Mouse (Mus musculus) urinary bladder, postnatal 25 days (tissue): ENCODE measurements at regions not wholly inside any gene's neighbourhood (a gene's known extent, or its start where the extent isn't known, plus 50 kb on each side); places are given as distances from the start of the nearest gene placed in this dataset.

ENCODE experiments used
- DNase-seq: peaks from one replicate; pipeline ENCODE4 v3.0.0; 2022; ENCODE audit warnings: low spot score

GRCm38 (mm10) chr17:83964454-83965211 is 116.9 kb upstream of the Haao start:
- DNase-seq = no peak

- no peak for DNase-seq
These were observed 115.8 kb upstream of the Haao start for GRCm38 (mm10) chr17:83963561-83963960.

- no peak for DNase-seq
These were observed 115.1 kb upstream of the Haao start for GRCm38 (mm10) chr17:83962841-83963240.

GRCm38 (mm10) chr17:83962126-83962525 is 114.4 kb upstream of the Haao start:
- DNase-seq = no peak

GRCm38 (mm10) chr17:83960821-83961220 is 113.1 kb upstream of the Haao start:
- no peak for DNase-seq

- DNase-seq = no peak
These were observed 112.4 kb upstream of the Haao start for GRCm38 (mm10) chr17:83960158-83960557.

- no peak for DNase-seq
These were observed 111.5 kb upstream of the Haao start for GRCm38 (mm10) chr17:83959159-83959848.

GRCm38 (mm10) chr17:83958706-83959105 is 110.9 kb upstream of the Haao start:
- no peak for DNase-seq

- DNase-seq = no peak
These were observed 110.1 kb upstream of the Haao start for GRCm38 (mm10) chr17:83957661-83958540.

- DNase-seq = no peak
These were observed 109.2 kb upstream of the Haao start for GRCm38 (mm10) chr17:83956821-83957565.

- no peak for DNase-seq
These were observed 108.2 kb upstream of the Haao start for GRCm38 (mm10) chr17:83955978-83956377.

- no peak for DNase-seq
These were observed 107.4 kb upstream of the Haao start for GRCm38 (mm10) chr17:83955058-83955697.

- DNase-seq = no peak
These were observed 106.7 kb upstream of the Haao start for GRCm38 (mm10) chr17:83954291-83955057.

- no peak for DNase-seq
These were observed 105.9 kb upstream of the Haao start for GRCm38 (mm10) chr17:83953656-83954055.

- no peak for DNase-seq
These were observed 99.0 kb upstream of the Haao start for GRCm38 (mm10) chr17:83946718-83947117.

GRCm38 (mm10) chr17:83939344-83939743 is 91.6 kb upstream of the Haao start:
- DNase-seq = no peak

GRCm38 (mm10) chr17:83938671-83939244 is 91.0 kb upstream of the Haao start:
- no peak for DNase-seq

- DNase-seq = no peak
These were observed 89.8 kb upstream of the Haao start for GRCm38 (mm10) chr17:83937576-83937975.

- no peak for DNase-seq
These were observed 88.9 kb upstream of the Haao start for GRCm38 (mm10) chr17:83936677-83937076.

- no peak for DNase-seq
These were observed 88.2 kb upstream of the Haao start for GRCm38 (mm10) chr17:83935969-83936368.
